Mouse (Mus musculus): ENCODE measurements around the gene Sik2.

DNA sequence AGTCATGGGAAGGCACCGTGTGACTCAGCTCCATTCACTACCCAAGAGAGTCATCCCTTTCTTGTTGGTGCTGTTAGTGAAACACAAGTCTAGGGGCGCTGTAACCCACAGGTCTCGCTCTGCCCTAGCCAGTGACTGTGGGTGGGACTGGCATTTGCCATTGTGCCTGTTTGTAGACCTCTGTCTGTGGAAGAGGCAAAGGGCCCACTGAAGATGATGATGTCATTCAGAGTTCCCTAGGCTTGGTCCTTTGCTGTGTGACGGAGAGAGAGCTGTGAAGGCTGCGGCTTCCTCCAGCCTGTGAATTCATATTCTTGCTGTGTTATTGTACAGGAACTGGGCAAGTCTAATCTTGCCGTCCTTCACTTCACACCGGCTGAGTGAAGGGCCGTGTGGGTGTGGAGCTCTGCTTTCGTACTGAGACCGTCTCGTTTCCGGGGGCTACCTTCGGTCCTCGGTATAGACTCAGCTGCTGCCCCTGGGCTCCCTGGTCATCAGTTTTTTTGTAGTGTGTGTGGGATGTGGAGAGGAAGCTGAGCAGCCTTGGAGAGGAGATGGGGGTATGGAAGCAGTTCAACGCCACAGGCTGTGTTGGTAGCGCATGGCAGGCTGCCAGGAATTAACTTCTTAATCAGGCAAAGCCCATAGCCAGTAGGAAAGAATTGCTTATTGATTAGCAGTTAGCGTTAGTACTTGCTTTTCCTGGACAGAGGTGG lies 156.1 kb downstream of the Sik2 start:
- TF ChIP-seq POLR2A (IDR thresholded peaks at IDR 0.05; ENCODE audit: low read depth, low read length) (no peak), CTCF (IDR thresholded peaks at IDR 0.05; ENCODE audit: extremely low read depth, insufficient read depth, insufficient read length, insufficient replicate concordance) (no peak)

Data from spleen, adult 2 months (tissue).